Mouse (Mus musculus): Measurements from ENCODE around the gene Rcor1.

DNA sequence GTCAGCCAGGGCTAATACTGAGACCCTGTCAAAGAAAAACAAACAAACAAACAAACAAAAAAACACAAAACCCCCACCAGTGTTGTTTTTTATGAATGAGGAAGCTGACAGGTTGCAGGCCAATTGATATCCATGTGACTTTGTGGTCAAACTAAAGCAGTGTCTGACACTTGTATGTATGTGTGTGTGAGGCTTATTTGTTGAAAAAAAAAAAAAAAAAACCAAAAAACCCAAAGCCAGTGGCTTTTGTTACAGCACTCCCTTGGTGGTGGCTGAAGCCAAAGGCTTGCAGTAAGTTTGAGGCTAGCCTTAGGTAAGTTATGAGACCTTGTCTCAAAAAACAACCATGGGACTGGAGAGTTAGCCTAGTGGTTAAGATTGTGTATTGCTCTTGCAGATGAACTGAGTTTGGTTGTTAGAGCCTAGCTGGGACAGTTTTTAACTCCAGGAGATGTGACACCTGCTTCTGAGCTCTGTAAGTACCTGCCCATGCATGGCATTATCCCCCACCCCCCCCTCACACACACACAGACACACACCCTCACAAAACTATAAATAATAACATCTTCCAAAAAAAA is 2.9 kb upstream of the Rcor1 start:
- no peak for TF ChIP-seq CTCF (conservative IDR thresholded peaks at IDR 0.05; ENCODE audit: insufficient read depth, insufficient read length, low read depth, low read length)
- TF ChIP-seq POLR2A (IDR thresholded peaks at IDR 0.05; ENCODE audit: low read depth, low read length) = no peak
